8 mouse cellular contexts compared by ENCODE assay signal in genomic region chr8:26627191-26627891, GRCm38 (mm10).
A peak's percentile ranks its signal among the peaks of the same experiment; 100 is the strongest.
DNase-seq lines count a peak whose midpoint lies in the region; ATAC-seq and TF ChIP-seq lines count a peak whose summit lies in the region.

No protein-coding gene starts in this region.

- TF ChIP-seq POLR2A in limb, embryonic 14.5 days (IDR thresholded peaks at IDR 0.05; ENCODE audit: borderline replicate concordance, extremely low read depth, insufficient read depth, insufficient read length), result no peak

- DNase-seq in gastrocnemius, adult 18-20 months (ENCODE audit: low spot score), result peak; percentile 5
- DNase-seq in gastrocnemius, postnatal 36 days, result no peak
- peak; percentile 42 for DNase-seq in ZHBTc4 (ENCODE audit: low read depth, low spot score)
- DNase-seq in limb, embryonic 14.5 days (ENCODE audit: low spot score), result peak; percentile 8
- no peak for DNase-seq in adrenal gland, adult 8-10 months
- no peak for DNase-seq in heart, postnatal 4 days
- no peak for DNase-seq in right cerebral cortex, adult 2 months (ENCODE audit: low spot score in 2 of 2)

- no peaks in the 10 kb centered on the region for H3K9me3 ChIP-seq in forebrain, embryonic 15.5 days
- H3K9me3 ChIP-seq in limb, embryonic 14.5 days (ENCODE audit: control insufficient read depth, low read length), result no peaks in the 10 kb centered on the region

- no peaks in the 10 kb centered on the region for H3K36me3 ChIP-seq in forebrain, embryonic 15.5 days
- no peaks in the 10 kb centered on the region for H3K36me3 ChIP-seq in limb, embryonic 14.5 days (ENCODE audit: control insufficient read depth, insufficient read depth, low read length)

- no peak overlapping the region for H3K4me3 ChIP-seq in forebrain, embryonic 15.5 days
- no peak overlapping the region for H3K4me3 ChIP-seq in limb, embryonic 14.5 days (replicated peaks; ENCODE audit: low read length)

- no peak overlapping the region for H3K4me2 ChIP-seq in forebrain, embryonic 15.5 days (replicated peaks)
- peak overlapping the region; percentile 22; the same call in 1 of the 2 replicates for H3K4me2 ChIP-seq in limb, embryonic 14.5 days (replicated peaks; ENCODE audit: low read depth, low read length, severe bottlenecking)

- peaks cover 18% of the 10 kb centered on the region for H3K4me1 ChIP-seq in forebrain, embryonic 15.5 days
- H3K4me1 ChIP-seq in limb, embryonic 14.5 days (ENCODE audit: control insufficient read depth, insufficient read depth, low read length), result peaks cover 16% of the 10 kb centered on the region

- ATAC-seq in forebrain, embryonic 15.5 days (replicated peaks), result peak; percentile 65
- peak; percentile 66 for ATAC-seq in limb, embryonic 14.5 days (ENCODE audit: low FRiP score, low read depth)

- H3K27ac ChIP-seq in forebrain, embryonic 15.5 days (replicated peaks), result peak overlapping the region; percentile 21; the same call in 1 of the 2 replicates
- H3K27ac ChIP-seq in limb, embryonic 14.5 days (replicated peaks; ENCODE audit: low read depth, low read length), result no peak overlapping the region

- no peaks in the 10 kb centered on the region for H3K27me3 ChIP-seq in forebrain, embryonic 15.5 days
- no peaks in the 10 kb centered on the region; the same call in 1 of the 2 replicates for H3K27me3 ChIP-seq in limb, embryonic 14.5 days (ENCODE audit: control insufficient read depth, insufficient read depth, low read length)

- 47% methylated on average over 18 of the region's 18 CpGs for WGBS in forebrain, embryonic 15.5 days
- WGBS in limb, embryonic 14.5 days, result 12% methylated on average over 11 of the region's 18 CpGs

- no peak overlapping the region for H3K9ac ChIP-seq in forebrain, embryonic 15.5 days (replicated peaks)
- no peak overlapping the region for H3K9ac ChIP-seq in limb, embryonic 14.5 days (ENCODE audit: low read depth, low read length, severe bottlenecking)

- intact Hi-C loops in gastrocnemius, postnatal 36 days (cut with DNase I), result no loop called here

Comparison
In these comparisons a context has a peak if more than half of its experiments do, and no peak if none do; other contexts are left out.
1. DNase-seq: peak in gastrocnemius, adult 18-20 months (single experiment), ZHBTc4 (single experiment) and limb, embryonic 14.5 days (single experiment); none in gastrocnemius, postnatal 36 days (0 of 2), adrenal gland, adult 8-10 months (single experiment), heart, postnatal 4 days (single experiment) and right cerebral cortex, adult 2 months (0 of 2).